Mouse (Mus musculus): ENCODE measurements at regions not wholly inside any gene's neighbourhood (a gene's known extent, or its start where the extent isn't known, plus 50 kb on each side); places are given as distances from the start of the nearest gene placed in this dataset.

DNA sequence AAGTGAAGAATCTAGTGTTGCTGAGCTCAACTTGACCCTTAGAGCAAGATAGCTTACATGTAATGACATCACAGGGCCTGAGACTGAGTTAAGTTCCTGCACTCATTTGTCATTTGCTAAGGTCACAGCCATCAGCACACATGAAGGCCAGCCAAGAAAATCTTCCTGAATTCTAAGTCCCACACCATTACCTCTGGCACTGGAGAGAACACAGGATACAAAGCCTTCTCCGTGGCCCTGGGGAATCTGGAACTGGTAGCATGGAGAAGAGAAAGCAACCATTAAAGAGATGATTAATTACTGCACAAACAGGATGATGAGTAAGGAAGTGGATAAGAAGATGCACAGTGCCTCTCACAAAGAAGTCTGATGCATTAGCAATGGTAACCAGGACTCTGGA is 232.0 kb downstream of the Wdr72 start:
- no peak for DNase-seq (ENCODE audit: extremely low read depth, low read depth, low spot score)

DNA sequence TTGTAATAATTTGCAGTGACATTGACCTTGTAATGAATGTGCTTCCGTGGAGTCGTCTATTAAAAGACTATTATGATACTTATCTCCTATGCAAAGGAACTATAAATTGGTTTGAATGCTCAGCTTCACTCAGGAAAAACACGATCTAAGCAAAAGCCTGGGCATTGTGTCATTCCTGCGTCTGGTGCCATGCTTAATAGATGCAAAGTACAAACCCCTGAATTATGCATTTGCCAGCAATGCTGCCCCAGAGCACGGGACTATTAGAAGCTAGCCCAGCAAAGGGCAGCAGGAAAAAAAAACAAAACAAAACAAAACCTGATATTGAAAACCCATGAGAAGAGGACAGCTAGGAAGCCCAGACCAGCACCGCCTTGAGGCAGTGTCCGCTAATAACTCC is 234.9 kb downstream of the Wdr72 start:
- no peak overlapping the region for H3K27ac ChIP-seq (replicated peaks; ENCODE audit: insufficient read depth, low read depth, low read length)
- no peaks in the 10 kb centered on the region for H3K79me2 ChIP-seq (ENCODE audit: control insufficient read depth, insufficient read depth, low read length)
- no peaks in the 10 kb centered on the region for H3K27me3 ChIP-seq (ENCODE audit: control insufficient read depth, insufficient read depth, low read length)
- no peaks in the 10 kb centered on the region for H3K36me3 ChIP-seq (ENCODE audit: control insufficient read depth, insufficient read depth, low read length)
- 88% methylated on average over 7 of the region's 7 CpGs for WGBS
- H3K4me3 ChIP-seq (ENCODE audit: insufficient read depth, low read depth, low read length), result no peak overlapping the region
- H3K9ac ChIP-seq (ENCODE audit: low read depth, low read length), result no peak overlapping the region
- DNase-seq (ENCODE audit: extremely low read depth, low read depth, low spot score), result no peak
- TF ChIP-seq CTCF (IDR thresholded peaks at IDR 0.05; ENCODE audit: low read depth, low read length) (no peak), POLR2A (IDR thresholded peaks at IDR 0.05; ENCODE audit: extremely low read depth, insufficient read depth, low read length) (no peak)
- no peaks in the 10 kb centered on the region for H3K4me1 ChIP-seq (ENCODE audit: control insufficient read depth, insufficient read depth, low read length)

More for the DNA sequence above, 232.0 kb downstream of the Wdr72 start:
- H3K4me3 ChIP-seq (ENCODE audit: insufficient read depth, low read depth, low read length), result no peak overlapping the region
- no peak for TF ChIP-seq POLR2A (IDR thresholded peaks at IDR 0.05; ENCODE audit: extremely low read depth, insufficient read depth, low read length)
- no peak for TF ChIP-seq CTCF (IDR thresholded peaks at IDR 0.05; ENCODE audit: low read depth, low read length)
- no peaks in the 10 kb centered on the region for H3K4me1 ChIP-seq (ENCODE audit: control insufficient read depth, insufficient read depth, low read length)
- no peaks in the 10 kb centered on the region for H3K36me3 ChIP-seq (ENCODE audit: control insufficient read depth, insufficient read depth, low read length)
- H3K9ac ChIP-seq (ENCODE audit: low read depth, low read length), result no peak overlapping the region
- H3K27me3 ChIP-seq (ENCODE audit: control insufficient read depth, insufficient read depth, low read length), result no peaks in the 10 kb centered on the region
- H3K79me2 ChIP-seq (ENCODE audit: control insufficient read depth, insufficient read depth, low read length), result no peaks in the 10 kb centered on the region
- H3K27ac ChIP-seq (replicated peaks; ENCODE audit: insufficient read depth, low read depth, low read length), result no peak overlapping the region
- 76% methylated on average over 1 of the region's 1 CpGs for WGBS

DNA sequence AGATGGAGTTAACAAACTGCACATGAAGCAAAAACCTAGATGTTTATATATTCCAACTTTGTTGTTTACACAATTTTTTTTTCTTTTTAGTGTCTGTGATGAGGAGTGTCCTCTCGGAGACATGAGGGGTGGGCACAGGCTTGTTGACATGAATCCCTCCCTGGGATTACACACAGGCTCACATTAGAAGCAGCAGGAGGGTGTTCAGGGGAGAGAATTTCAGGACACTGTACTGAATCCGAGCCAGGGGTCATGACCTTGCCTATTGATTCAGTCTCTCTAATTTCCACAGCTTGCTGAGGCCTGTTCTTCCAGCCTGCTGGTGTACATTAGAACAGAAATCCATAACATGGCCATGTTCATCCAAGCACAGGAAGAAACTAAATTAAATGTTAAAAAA is 238.6 kb downstream of the Wdr72 start:
- 11% methylated on average over 2 of the region's 2 CpGs for WGBS
- peak; percentile 69 for DNase-seq (ENCODE audit: extremely low read depth, low read depth, low spot score)

DNA sequence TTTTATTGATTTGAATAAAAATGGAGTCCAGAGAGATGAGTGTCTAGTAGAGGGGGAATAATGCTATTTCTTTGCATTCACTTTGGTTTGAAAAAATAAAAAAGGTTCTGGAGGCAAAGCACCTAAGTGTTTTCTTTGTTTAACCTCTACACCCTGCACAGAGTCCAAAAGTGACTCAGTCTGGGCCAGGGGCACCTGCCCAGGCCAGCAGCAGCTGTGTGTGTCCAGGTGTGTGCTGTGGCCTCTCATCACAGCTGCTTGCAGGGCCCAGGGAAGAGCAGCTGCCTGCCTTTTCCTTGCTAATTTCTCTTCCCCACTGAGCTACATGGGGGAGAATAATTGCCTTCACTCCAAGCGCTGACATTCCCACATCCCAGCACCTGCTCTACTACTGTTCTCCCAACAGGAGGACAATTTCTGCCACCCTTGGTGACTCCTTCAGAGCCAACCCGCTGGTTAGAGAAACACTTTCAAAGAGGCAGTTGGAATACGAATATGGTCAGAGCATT is 255.8 kb downstream of the Wdr72 start:
- 60% methylated on average over 3 of the region's 3 CpGs for WGBS
- DNase-seq (ENCODE audit: extremely low read depth, low read depth, low spot score), result peak; percentile 67
- Histone ChIP-seq H3K36me3 (ENCODE audit: control insufficient read depth, insufficient read depth, low read length) (no peaks in the 10 kb centered on the region), H3K27me3 (ENCODE audit: control insufficient read depth, insufficient read depth, low read length) (no peaks in the 10 kb centered on the region), H3K79me2 (ENCODE audit: control insufficient read depth, insufficient read depth, low read length) (no peaks in the 10 kb centered on the region), H3K4me1 (ENCODE audit: control insufficient read depth, insufficient read depth, low read length) (peaks cover 5% of the 10 kb centered on the region; the same call in 1 of the 2 replicates), H3K4me3 (ENCODE audit: insufficient read depth, low read depth, low read length) (no peak overlapping the region), H3K27ac (replicated peaks; ENCODE audit: insufficient read depth, low read depth, low read length) (no peak overlapping the region), H3K9ac (ENCODE audit: low read depth, low read length) (no peak overlapping the region)
- TF ChIP-seq POLR2A (IDR thresholded peaks at IDR 0.05; ENCODE audit: extremely low read depth, insufficient read depth, low read length), result no peak
- no peak for TF ChIP-seq CTCF (IDR thresholded peaks at IDR 0.05; ENCODE audit: low read depth, low read length)

More for the DNA sequence above, 238.6 kb downstream of the Wdr72 start:
- H3K4me1 ChIP-seq (ENCODE audit: control insufficient read depth, insufficient read depth, low read length), result no peaks in the 10 kb centered on the region
- no peaks in the 10 kb centered on the region for H3K27me3 ChIP-seq (ENCODE audit: control insufficient read depth, insufficient read depth, low read length)
- no peaks in the 10 kb centered on the region for H3K79me2 ChIP-seq (ENCODE audit: control insufficient read depth, insufficient read depth, low read length)
- no peak overlapping the region for H3K9ac ChIP-seq (ENCODE audit: low read depth, low read length)
- TF ChIP-seq POLR2A (IDR thresholded peaks at IDR 0.05; ENCODE audit: extremely low read depth, insufficient read depth, low read length) (no peak), CTCF (IDR thresholded peaks at IDR 0.05; ENCODE audit: low read depth, low read length) (no peak)
- H3K27ac ChIP-seq (replicated peaks; ENCODE audit: insufficient read depth, low read depth, low read length), result no peak overlapping the region
- H3K4me3 ChIP-seq (ENCODE audit: insufficient read depth, low read depth, low read length), result no peak overlapping the region
- no peaks in the 10 kb centered on the region for H3K36me3 ChIP-seq (ENCODE audit: control insufficient read depth, insufficient read depth, low read length)

DNA sequence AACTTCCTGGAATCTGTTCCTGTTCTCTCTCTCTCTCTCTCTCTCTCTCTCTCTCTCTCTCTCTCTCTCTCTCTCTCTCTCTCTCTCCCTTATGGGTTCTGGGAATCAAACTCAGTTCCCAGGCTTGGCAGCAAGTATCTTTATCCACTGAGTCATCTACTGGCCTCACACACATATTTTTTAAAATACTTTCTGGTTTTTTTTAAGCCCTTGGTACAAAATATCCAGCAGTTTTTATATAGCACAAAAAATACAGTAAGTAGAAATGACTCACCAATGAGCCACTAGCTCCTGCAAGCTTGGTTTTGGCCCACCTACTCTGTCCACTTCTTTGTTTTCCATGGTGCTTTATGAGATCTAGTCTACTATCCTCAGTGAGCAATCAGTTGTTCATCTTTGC is 266.0 kb downstream of the Wdr72 start:
- TF ChIP-seq POLR2A (IDR thresholded peaks at IDR 0.05; ENCODE audit: extremely low read depth, insufficient read depth, low read length) (no peak), CTCF (IDR thresholded peaks at IDR 0.05; ENCODE audit: low read depth, low read length) (no peak)
- Histone ChIP-seq H3K36me3 (ENCODE audit: control insufficient read depth, insufficient read depth, low read length) (no peaks in the 10 kb centered on the region), H3K27me3 (ENCODE audit: control insufficient read depth, insufficient read depth, low read length) (no peaks in the 10 kb centered on the region), H3K9ac (ENCODE audit: low read depth, low read length) (no peak overlapping the region), H3K79me2 (ENCODE audit: control insufficient read depth, insufficient read depth, low read length) (no peaks in the 10 kb centered on the region), H3K4me1 (ENCODE audit: control insufficient read depth, insufficient read depth, low read length) (peaks cover 4% of the 10 kb centered on the region; the same call in 1 of the 2 replicates), H3K27ac (replicated peaks; ENCODE audit: insufficient read depth, low read depth, low read length) (no peak overlapping the region), H3K4me3 (ENCODE audit: insufficient read depth, low read depth, low read length) (no peak overlapping the region)
- no peak for DNase-seq (ENCODE audit: extremely low read depth, low read depth, low spot score)

DNA sequence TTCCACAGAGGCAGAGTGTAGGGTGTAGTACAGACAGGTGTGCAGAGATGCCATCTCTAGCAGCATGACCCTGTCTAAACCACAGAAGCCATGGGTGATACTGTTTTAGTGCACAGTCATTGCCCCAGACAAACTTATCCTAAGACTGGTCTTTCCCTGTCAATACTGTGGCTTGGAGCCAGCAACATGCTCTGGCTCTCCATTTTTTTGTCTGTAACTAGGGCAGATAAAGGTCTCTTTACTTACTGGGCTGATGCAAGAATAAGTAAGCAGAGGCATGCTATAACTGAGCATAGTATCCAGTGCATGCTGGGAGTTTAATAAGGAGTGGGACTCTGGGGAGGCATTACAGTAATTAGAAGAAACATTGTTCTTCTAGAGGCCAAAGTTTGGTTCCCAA is 267.0 kb downstream of the Wdr72 start:
- H3K27me3 ChIP-seq (ENCODE audit: control insufficient read depth, insufficient read depth, low read length), result no peaks in the 10 kb centered on the region
- H3K9ac ChIP-seq (ENCODE audit: low read depth, low read length), result no peak overlapping the region
- DNase-seq (ENCODE audit: extremely low read depth, low read depth, low spot score), result peak; percentile 60
- H3K4me1 ChIP-seq (ENCODE audit: control insufficient read depth, insufficient read depth, low read length), result peaks cover 4% of the 10 kb centered on the region; the same call in 1 of the 2 replicates
- TF ChIP-seq CTCF (IDR thresholded peaks at IDR 0.05; ENCODE audit: low read depth, low read length) (no peak), POLR2A (IDR thresholded peaks at IDR 0.05; ENCODE audit: extremely low read depth, insufficient read depth, low read length) (no peak)
- no peaks in the 10 kb centered on the region for H3K36me3 ChIP-seq (ENCODE audit: control insufficient read depth, insufficient read depth, low read length)
- H3K27ac ChIP-seq (replicated peaks; ENCODE audit: insufficient read depth, low read depth, low read length), result no peak overlapping the region
- no peaks in the 10 kb centered on the region for H3K79me2 ChIP-seq (ENCODE audit: control insufficient read depth, insufficient read depth, low read length)
- no peak overlapping the region for H3K4me3 ChIP-seq (ENCODE audit: insufficient read depth, low read depth, low read length)
